Mouse (Mus musculus): Measurements from ENCODE around the gene Srsf10.
A peak's percentile ranks its signal among the peaks of the same experiment; 100 is the strongest.

The Srsf10 gene

DNA sequence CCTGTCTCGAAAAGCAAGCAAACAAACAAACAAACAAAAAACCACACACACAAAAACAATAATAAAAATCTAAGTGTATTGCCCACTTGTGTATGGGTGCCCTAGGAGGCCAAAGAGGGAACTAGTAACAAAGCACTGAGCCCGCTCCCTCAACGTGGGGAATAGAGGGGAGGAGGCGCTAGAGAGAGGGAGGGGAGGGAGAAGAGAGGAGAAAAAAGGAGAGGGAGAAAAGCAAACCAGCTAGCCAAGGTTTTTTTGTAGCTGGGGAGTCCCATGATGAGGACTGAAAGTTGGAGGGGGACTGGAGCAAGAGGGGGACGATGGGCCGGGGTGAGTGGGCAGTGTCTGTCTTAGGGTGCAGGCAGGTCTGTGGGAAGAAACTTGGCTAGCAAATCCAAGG, 467 bp upstream of the Srsf10 start:
- ATAC-seq (ENCODE audit: low TSS enrichment): no peak; the same call in 1 of the 2 replicates

- ATAC-seq (ENCODE audit: low TSS enrichment): peak; percentile 29
These were observed 910 bp downstream of the Srsf10 start for GRCm38 (mm10) chr4:135856223-135857091.

DNA sequence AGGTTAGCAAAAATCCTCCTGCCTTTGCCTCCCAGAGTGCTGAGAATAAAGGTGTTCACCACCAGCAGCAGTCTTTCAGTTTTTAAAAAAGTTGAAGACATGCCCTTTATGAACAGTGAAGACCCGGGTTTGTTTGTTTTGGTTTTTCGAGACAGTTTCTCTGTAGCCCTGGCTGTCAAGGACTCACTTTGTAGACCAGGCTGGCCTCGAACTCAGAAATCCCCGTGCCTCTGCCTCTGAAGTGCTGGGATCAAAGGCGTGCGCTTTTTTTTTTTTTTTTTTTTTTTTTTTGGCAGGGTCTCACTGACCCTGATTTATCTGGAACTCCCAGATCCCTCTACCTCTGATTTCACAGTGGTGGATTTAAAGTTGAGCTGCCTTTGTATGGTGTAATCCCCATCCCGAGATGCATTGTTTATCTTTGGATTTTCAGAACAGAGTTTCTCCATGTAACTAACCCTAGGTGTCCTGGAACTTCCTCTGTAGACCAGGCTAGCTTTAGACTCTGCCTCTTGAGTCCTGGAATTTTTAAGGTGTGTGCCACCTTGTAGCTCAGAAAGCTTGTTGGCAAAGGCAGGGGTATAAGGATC, 2.1 kb downstream of the Srsf10 start:
- ATAC-seq (ENCODE audit: low TSS enrichment): no peak

- no peak for ATAC-seq (ENCODE audit: low TSS enrichment)
These were observed 13.4 kb downstream of the Srsf10 start for GRCm38 (mm10) chr4:135868996-135869395.

DNA sequence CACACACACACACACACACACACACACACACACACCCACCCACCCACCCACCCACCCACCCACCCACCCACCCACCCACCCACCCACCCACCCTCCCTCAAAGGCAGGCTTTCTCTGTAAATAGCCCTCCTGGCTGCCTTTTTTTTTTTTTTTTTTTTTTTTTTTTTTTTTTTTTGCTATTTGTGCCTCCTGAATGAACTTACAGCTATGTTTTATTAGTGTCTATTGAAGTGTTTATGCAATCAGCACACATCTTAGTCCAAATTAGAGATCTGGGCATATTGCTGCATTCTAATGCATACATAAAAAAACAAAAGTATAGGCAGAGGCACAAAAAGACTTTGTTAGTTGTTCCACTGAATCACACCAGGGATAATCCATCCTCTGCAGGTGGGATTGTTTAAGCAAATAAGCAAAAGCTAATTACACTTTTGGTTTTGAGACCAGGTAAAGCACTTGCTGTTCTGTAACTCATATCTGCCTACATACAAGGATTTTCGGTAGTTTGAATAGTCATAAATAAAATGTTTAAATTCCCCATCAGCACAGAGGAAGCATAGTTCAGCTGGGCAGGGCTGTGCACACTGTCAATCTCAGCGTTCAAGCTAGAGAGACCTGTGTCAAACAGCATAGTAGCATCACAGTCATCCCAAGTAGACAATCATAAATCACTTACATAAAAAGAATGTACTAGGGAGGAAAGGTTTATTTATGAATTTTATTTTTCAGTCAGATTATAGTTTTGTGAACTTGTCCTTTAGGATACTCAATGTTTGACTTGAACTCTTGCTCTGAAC, 14.9 kb downstream of the Srsf10 start:
- no peak for ATAC-seq (ENCODE audit: low TSS enrichment)

GRCm38 (mm10) chr4:135872015-135872414, 16.5 kb downstream of the Srsf10 start:
- no peak for ATAC-seq (ENCODE audit: low TSS enrichment)

DNA sequence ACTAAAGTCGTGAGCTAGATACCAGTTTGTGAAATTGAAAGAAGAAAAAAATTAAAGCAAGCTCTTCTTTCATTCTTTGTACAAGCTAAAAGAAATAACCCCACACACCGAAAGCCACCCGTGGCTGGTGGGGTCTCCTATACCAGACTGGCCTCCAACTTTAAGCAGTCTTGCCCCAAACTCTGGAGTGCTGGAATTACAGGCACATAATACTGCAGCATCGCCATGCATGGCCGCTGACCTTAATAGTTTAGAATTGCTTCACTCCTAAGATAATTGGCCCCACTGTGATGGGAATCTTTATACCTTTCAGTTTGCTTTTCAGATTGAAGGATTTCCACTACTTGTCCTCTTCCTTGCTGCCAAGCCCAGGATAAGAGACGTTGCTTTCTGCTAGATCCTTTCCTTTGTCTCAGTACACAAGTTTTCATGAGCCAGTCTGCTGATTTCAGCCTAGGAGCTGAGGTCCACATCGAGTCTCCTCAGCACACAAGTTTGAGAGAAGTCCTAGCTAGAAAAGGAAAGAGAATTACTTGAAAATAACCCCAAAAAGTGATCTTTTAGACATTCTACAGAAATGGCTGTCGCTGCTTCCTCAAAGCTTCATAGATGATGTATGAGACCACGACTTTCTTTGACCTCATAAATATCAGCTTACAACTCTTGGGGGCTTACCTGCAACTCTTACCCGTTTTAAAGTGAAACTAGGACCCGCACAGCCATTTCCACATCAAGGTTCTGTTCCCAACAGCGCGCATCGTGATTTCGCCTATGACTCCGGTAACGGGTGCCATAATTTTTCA, 17.2 kb downstream of the Srsf10 start:
- no peak for ATAC-seq (ENCODE audit: low TSS enrichment)

DNA sequence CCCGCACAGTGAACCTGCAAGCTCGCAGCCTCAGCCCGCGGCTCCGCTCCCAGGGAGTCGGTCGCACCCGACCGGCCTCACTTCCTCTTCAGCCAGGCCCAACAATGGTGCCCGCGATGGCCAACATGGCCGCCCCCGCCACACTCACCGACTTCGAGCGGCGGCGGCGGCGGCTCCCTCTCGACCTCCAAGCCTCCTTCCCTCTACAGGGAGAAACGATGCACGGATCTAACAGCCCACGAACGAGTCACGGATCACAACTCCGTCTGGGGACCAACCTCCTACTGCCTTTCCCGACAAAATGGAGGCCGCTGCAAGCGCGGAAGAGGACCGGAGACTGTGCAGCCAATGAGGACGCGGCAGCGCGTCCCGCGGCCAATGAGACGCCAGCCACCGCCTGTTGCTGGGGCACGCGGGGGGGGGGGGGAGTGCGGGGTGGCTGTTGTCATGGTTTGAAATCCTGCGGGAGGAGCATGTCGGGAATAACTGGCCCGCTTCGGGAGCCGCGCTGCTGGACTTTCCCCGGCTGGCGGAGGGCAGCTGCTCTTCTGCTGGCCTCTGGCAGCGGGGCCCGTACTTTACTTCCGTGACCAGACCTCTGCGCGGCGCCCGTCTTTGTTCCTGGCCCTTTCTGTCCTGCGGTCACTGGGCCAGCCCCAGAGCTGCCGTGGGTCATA, 18.1 kb downstream of the Srsf10 start, which contains the start of gene Pnrc2:
Pnrc2 (minus strand) TSS at position 325 of the 677 bp plus-strand sequence.
- peak; percentile 86 for ATAC-seq (ENCODE audit: low TSS enrichment)

DNA sequence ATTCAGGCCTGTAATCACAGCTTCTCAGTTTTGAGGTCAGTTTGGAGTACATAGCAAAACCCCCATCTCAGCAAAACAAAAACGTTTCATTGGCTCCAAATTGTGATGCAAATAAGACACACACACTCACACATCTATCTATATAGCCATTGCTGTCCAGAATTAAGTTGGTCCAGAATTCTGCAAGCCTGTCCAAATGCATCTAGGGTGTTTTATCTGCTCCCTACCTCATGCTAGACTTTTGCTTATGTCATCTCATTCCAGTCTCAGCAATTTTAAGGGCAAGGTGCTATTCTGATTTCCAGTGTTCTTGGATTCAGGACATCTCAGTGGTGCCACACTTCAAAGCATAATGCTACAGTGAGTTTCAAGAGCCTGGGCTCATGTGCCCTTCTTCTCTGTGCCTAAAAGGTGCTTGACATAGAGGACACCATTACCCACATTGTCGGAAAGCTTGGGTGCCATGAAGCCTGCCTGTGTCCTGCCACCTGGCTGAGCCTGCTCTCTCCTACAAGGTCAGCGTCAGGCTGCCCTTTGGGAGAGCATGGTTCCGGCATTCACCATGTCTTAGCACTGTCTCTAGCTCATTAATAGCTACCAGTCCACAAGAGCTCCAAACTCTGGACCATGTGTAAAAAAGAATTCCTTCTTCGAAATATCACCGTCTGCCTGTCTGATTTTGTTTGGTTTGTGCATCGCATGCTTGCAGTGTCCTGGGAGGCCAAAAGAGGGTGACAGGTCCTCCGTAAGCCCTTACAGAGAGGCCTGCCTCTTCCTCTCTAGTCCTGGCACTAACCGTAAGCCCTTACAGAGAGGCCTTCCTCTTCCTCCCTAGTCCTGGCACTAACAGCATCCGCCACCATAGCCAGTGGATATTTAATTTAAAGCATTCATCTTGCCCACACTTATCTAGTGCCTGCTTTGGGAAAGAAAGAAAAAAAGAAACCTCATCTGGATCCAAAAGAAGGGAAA, 19.3 kb downstream of the Srsf10 start:
- ATAC-seq (ENCODE audit: low TSS enrichment): no peak

- ATAC-seq (ENCODE audit: low TSS enrichment): no peak
These were observed 20.0 kb downstream of the Srsf10 start for GRCm38 (mm10) chr4:135875546-135875945.

- no peak for ATAC-seq (ENCODE audit: low TSS enrichment)
These were observed 20.5 kb downstream of the Srsf10 start for GRCm38 (mm10) chr4:135875991-135876582.

DNA sequence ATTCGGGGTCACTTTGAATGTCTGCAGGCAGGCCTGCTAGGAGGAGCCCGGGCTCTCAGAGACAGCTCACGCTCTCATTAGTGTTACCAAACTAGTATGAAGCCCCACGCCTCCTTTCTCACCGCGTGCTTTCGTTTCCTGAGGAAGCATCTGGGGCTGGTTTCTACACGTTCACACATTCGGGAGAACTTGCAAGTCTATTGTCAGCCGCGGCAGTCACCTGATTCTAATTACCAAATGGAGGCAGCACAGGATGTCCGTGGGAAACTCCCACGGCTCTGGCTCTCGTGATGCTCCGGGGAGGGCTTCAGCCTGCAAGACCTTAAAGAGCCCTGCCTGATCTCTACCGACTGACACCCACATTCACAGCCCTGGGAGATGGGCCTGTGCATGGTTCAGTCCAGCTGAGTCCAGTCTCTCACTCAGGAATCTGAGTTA, 21.1 kb downstream of the Srsf10 start:
- peak; percentile 44 for ATAC-seq (ENCODE audit: low TSS enrichment)

GRCm38 (mm10) chr4:135877742-135878141, 22.2 kb downstream of the Srsf10 start:
- ATAC-seq (ENCODE audit: low TSS enrichment): no peak

DNA sequence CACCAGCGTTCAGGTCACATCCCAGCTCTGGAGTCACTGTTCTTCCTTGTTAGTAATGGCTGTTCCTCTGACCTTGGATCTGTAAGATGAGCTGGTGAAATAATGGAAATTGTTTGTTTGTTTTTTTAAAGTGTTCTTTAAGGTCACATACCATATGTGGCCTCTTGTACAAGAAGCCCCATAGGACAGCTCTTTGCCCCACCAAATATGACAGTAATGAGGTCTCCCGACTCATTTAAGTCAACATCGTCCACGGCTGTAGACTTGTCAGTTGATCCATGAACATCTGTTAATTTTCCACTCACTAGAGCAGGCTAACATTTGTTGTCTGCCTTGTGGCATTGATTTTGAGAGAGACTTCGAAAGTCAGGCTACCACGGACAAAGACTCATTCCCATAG, 23.5 kb downstream of the Srsf10 start:
- no peak for ATAC-seq (ENCODE audit: low TSS enrichment)

DNA sequence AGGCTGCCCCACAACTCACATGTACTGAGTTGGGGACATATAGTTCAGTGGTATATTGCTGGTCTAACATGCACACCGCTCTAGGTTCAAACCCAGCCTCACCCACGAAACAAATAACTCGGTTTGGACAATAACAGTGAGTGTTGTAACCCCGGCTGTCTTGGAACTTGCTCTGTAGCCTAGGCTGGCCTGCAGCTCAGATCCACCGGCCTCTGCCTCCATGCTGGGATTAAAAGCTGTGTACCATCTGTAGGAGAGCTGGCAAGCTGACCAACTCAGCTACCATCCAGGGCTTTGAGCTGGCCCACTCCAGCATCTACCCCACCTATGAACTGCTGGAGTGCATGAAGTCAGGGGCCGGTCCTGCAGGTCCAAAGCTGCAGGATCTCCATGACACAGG, 24.5 kb downstream of the Srsf10 start:
- no peak for ATAC-seq (ENCODE audit: low TSS enrichment)

GRCm38 (mm10) chr4:135880576-135880975, 25.0 kb downstream of the Srsf10 start:
- no peak for ATAC-seq (ENCODE audit: low TSS enrichment)

DNA sequence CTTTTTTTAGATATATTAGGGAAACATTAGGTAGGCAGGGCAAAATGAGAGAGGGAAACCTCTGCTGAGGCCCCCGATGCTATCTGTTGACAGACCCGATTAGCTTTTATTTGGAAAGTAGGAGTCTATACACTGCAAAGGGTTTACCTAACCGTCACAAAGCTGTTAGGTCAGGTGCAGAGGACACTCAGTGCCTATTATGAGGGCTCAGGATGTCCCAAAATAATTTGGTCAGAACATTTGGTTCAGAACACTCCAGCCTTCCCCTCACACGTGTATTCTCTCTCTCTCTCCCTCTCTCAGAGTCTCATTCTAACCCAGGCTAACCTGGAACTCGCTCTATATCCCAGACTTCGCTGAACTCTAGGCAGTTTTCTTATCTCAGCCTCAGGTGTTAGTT, 26.5 kb downstream of the Srsf10 start:
- ATAC-seq (ENCODE audit: low TSS enrichment): no peak

GRCm38 (mm10) chr4:135883401-135883851, 27.9 kb downstream of the Srsf10 start:
- ATAC-seq (ENCODE audit: low TSS enrichment): no peak

- ATAC-seq (ENCODE audit: low TSS enrichment): no peak
These were observed 28.5 kb downstream of the Srsf10 start for GRCm38 (mm10) chr4:135883881-135884516.

Measured in frontal cortex, adult (tissue).